Mouse (Mus musculus): ENCODE data around the gene Defb29. TPM values are rescaled to one million over a fixed set of nuclear protein-coding genes. Genes with fewer than 3 reads are reported as not detected.

Defb29 gene
- polyA plus RNA-seq (2012; rRNA removed), result not detected in 2 replicates

DNA sequence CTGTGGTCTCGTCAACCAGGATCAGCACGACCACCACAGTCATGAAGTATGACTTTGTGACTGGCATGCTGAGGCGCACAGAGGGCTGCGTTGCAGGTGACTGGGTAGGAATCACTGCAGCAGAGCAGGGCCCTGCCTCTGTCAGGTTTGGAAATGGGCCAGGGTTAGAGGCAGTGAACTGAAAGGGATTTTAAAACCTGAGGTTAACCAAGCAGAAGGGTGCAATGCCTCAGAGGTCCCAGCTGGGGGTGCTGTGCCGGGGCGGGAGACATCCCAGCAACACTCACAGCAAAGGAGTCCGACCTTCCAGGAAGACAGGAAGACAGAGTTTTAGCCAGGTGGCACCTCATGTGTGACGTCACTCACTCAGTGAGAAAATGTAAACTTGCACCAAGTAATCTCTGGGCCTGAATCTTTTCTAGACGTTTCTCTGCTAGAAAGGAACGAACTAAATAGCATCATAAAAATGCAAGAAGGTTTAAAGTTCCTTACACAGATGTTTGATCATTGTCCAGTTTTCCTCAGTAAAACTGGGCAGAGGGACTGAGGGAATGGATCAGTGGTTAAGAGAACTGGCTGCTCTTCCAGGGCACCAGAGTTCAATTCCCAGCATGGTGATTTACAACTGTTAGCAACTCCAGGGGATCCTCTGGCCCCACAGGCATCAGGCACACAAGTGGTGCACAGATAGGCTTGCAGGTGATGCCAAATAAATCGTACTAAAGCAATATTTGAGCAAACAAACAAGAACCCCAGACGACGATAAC lies at the start of gene Defb29:
TSS of gene Defb29 (minus strand) at position 155 of the 767 bp plus-strand sequence.
- no peak for DNase-seq (ENCODE audit: extremely low spot score in 1 of 2, low spot score in 1 of 2)

DNA sequence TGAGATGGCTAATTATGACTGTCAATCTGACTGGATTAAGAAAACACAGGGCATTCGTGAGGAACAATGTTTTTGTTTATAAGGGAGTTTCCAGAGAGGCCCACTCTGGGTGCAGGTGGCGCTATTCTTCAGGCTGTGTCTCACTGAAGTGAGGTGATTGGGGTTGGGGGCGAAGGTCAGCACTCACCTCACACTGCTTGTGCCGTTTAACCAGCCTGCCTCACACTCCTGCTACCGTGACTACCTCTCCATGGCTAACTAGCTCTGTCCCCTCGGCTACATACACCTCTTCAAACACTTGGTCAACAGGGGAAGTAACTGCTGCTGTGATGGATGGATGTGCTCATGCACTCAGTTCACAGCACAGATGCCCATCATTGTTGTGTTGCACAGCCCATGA lies 49.1 kb upstream of the Defb29 start:
- DNase-seq (ENCODE audit: extremely low spot score in 1 of 2, low spot score in 1 of 2), result no peak

DNA sequence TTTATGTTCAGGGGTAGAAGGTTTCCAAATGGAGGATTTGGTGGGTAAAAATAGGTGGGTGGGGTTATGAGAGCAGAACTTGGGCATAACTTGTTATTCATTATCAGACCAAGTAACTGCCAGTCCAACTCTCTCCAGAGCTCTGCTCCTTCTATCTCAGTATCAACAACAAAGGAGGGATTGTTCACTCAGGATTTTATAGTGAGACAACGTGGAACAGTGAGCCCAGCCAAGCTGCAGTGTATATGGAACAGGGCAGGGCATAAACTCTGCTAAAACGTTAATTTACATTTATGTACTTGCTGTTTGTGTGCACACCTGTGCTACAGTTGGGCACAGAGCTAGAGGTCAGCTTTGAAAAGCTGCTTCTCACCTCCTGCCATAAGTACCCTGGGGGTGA lies 48.6 kb upstream of the Defb29 start:
- DNase-seq (ENCODE audit: extremely low spot score in 1 of 2, low spot score in 1 of 2), result no peak

GRCm38 (mm10) chr2:152586926-152587560 lies 47.1 kb upstream of the Defb29 start:
- DNase-seq (ENCODE audit: extremely low spot score in 1 of 2, low spot score in 1 of 2), result peak in 1 of 2 experiments; percentile 30

- no peak for DNase-seq (ENCODE audit: extremely low spot score in 1 of 2, low spot score in 1 of 2)
Measured at GRCm38 (mm10) chr2:152580612-152581011, 40.7 kb upstream of the Defb29 start.

DNA sequence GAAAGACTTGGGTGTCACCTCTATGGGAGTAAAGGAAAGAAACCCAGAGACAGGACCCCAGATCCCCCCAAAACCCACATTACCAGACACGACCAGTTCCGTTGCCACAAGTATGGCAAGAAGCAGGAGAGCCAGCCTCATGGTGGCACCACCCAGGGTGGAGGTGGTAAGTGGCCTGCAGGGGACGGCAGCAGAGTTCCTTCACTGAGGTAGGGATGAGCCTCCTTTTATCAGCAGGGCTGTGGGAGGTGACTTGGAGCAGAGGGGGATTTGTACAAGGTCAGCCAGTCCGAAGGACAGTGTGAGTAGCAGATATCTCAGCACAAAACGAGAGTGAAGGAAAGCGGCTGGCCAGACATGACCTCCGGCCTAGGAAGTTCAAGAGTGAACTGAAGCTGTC lies 40.2 kb upstream of the Defb29 start, which contains the start of gene Defb19:
TSS of gene Defb19 (minus strand) at position 206 of the 400 bp plus-strand sequence.
- DNase-seq (ENCODE audit: extremely low spot score in 1 of 2, low spot score in 1 of 2), result no peak

- no peak for DNase-seq (ENCODE audit: extremely low spot score in 1 of 2, low spot score in 1 of 2)
Measured at GRCm38 (mm10) chr2:152573484-152573883, 33.6 kb upstream of the Defb29 start.

GRCm38 (mm10) chr2:152572114-152572794 lies 32.4 kb upstream of the Defb29 start, which contains the start of gene Defb21:
Gene Defb21, plus strand, starts transcription at chr2:152572744.
- DNase-seq (ENCODE audit: extremely low spot score in 1 of 2, low spot score in 1 of 2), result no peak

DNA sequence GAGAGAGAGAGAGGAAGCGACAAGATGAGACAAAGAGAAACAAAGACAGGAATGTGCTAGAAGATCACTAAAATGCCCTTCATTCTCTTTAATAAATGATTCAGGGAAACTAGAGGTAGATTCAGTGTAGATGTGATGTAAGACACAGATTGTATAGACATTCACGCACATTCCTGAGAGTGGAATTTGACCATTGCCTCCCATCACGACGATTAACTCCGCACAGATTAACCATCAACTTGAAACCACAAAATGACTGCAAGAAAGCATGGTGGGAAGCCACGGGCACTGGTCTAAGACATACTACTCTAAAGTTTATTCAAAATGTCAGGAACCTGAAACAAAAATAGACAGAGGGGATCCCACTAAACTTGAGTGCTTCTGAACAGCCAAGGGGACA lies 30.4 kb upstream of the Defb29 start:
- no peak for DNase-seq (ENCODE audit: extremely low spot score in 1 of 2, low spot score in 1 of 2)

DNA sequence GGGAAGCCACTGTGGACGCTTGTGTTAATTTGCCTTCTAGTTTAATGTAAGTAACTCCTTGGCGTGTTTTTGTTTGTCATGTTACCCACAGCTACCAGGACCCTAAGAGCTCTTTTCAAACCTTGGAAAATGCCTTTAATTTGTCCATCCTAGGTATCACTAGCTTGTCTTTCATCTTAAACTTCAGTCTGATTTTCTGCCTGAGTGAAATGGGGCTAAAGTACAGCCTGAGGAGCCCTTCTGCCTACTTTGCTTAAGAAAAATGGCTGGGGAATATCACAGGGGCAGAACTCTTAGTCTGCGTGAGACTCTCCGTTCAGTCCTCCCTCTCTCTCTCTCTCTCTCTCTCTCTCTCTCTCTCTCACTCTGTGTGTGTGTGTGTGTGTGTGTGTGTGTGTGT lies 30.0 kb upstream of the Defb29 start:
- DNase-seq (ENCODE audit: extremely low spot score in 1 of 2, low spot score in 1 of 2), result no peak

DNA sequence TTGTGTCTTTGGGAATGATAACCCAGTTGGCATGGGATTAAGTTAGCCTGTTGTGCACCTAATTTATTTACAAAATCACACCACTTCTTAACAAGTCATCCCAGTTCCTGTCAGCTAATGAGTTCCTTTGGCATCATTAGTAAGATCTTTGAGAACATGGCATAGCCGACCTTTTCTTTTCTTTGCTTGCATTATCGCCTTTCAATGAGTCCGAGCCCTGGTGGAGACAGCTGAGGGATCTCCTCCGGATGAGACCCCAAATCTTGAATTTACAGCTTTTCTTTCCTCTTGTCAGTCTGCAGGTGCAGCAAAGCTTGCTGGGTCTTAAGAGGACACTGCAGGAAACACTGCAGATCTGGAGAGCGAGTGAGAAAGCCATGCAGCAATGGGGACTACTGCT lies 29.1 kb upstream of the Defb29 start, which contains the start of gene Gm17416:
TSS of gene Gm17416 (plus strand) at position 301 of the 400 bp plus-strand sequence.
- no peak for DNase-seq (ENCODE audit: extremely low spot score in 1 of 2, low spot score in 1 of 2)

GRCm38 (mm10) chr2:152556655-152557054 lies 16.8 kb upstream of the Defb29 start:
- DNase-seq (ENCODE audit: extremely low spot score in 1 of 2, low spot score in 1 of 2), result no peak

DNA sequence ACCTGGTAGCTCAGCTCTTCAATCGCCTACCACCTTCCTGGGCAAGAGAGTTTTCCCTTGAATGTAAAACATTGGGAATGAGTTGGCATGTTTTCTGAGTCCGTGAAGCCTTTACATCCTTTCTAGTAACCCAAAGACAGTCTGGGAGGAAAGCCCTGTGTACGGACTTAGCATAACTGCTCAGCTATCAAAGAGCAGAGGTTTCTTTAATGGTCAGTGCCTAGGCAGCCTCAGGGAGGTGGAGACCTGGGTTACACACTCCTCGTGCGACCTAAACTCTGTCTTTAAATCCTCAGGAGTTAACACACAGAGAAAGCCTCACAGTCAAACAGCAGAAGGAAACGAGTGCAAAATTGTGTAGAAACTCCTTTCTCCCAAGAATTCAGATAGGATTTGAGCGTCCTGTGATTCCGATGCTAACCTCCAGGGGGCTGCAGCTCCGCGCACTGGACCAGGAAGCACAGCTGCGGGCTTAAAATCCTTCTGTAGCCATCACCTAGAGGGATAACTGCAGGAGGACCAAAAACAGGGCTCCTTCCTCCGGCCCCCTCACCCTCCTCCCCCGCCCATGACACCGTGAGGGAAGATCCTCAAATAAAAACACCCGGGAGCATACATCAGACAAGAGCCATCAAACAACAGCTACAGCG lies 14.0 kb upstream of the Defb29 start:
- peak; percentile 20 to 85 for DNase-seq (ENCODE audit: extremely low spot score in 1 of 2, low spot score in 1 of 2)

- no peak for DNase-seq (ENCODE audit: extremely low spot score in 1 of 2, low spot score in 1 of 2)
Measured at GRCm38 (mm10) chr2:152548124-152548523, 8.2 kb upstream of the Defb29 start.

DNA sequence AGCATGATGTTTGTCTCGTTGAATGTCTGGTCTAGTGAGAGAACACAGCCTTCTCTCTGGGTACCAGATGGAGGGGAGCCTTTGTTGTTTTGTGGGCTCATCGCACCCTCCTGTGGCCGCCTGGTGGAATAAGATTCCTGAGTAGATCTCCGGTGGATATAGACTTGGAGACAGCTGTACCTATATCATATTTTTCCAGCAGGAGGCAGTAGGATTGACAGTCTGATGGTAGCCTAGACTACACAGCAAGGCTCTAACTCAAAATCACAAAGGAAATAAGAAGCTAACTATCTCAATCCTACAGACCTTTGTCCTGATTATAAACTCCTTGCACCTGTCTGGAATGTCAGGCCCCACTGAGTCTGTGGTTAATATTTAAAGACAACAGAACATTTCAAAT lies 4.8 kb upstream of the Defb29 start:
- peak; percentile 52 to 81 for DNase-seq (ENCODE audit: extremely low spot score in 1 of 2, low spot score in 1 of 2)

DNA sequence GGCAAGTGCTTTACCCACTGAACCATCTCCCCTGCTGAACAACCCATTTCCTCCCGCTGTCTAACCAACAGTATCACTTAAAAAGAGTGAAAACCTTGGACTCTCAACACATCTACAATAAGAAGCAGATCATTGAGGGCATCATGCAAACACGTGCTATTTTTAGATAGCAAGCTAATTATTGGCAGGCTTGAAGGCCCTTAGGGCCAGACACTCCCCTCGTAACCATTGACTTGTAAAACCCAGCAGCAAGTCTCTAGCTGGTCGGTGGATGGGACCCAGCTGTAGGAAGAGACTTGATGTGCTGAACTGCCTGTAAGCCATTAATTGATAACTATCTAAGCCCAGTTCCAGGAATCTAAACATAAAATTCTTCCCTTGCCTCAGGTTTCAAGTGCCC lies 3.6 kb upstream of the Defb29 start:
- DNase-seq (ENCODE audit: extremely low spot score in 1 of 2, low spot score in 1 of 2), result no peak

DNA sequence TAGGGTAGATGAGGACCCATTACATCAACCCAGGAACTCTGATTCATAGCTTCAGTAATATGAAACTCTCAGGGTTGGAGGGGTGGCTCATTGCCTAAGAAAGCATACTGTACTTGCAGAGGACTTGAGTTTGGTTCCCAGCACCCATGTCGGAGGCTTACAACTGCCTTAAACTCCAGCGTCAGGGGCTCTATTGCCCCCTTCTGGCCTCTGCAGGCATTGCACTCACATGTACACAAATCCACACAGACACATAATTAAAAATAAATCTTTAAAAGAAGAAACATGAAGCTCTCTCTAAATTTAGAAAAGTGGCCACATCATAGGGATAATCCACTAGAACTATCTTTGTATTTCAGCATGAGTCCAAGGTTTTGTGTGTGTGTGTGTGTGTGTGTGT lies 3.0 kb upstream of the Defb29 start:
- no peak for DNase-seq (ENCODE audit: extremely low spot score in 1 of 2, low spot score in 1 of 2)

- no peak for DNase-seq (ENCODE audit: extremely low spot score in 1 of 2, low spot score in 1 of 2)
Measured at GRCm38 (mm10) chr2:152541979-152542378, 2.1 kb upstream of the Defb29 start.

- no peak for DNase-seq (ENCODE audit: extremely low spot score in 1 of 2, low spot score in 1 of 2)
Measured at GRCm38 (mm10) chr2:152517981-152518380, 21.9 kb downstream of the Defb29 start, which contains the start of gene Defb28. Gene Defb28, plus strand, starts transcription at chr2:152518255.

GRCm38 (mm10) chr2:152516084-152516483 lies 23.8 kb downstream of the Defb29 start:
- no peak for DNase-seq (ENCODE audit: extremely low spot score in 1 of 2, low spot score in 1 of 2)

DNA sequence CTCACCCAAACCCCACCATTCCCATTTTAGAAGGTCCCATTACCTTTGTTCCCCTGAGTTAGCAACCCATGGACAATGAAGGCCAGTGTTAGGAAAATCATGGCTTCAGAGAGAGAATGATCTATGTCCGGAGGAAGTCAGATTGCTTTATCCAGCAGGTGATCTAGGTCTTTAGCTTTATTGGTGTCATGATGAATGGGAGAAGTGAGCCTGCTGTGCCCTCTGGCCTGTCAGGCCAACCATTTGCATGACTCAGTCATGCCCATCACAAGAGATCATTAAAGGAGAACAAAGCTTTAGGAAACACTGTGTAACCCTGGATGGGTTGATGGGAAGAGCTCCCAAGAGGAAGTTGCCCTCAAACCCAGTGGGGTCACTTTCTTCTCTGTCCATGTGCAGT lies 28.3 kb downstream of the Defb29 start, which contains the start of gene Defb26:
TSS of gene Defb26 (minus strand) at position 101 of the 400 bp plus-strand sequence.
- DNase-seq (ENCODE audit: extremely low spot score in 1 of 2, low spot score in 1 of 2), result no peak

All from frontal cortex, adult 2 months (tissue).